Mouse (Mus musculus) T-helper 1 cell (primary cell): ENCODE measurements at regions not wholly inside any gene's neighbourhood (a gene's known extent, or its start where the extent isn't known, plus 50 kb on each side); places are given as distances from the start of the nearest gene placed in this dataset.

ENCODE experiments used
- in situ Hi-C: fragments of 300-600 bp; cut with MboI, MseI; formaldehyde crosslinking; loops from one replicate; pipeline ENCODE4 v1.15.1; 2025; ENCODE audit warnings: high pct_unique_total_duplicates

DNA sequence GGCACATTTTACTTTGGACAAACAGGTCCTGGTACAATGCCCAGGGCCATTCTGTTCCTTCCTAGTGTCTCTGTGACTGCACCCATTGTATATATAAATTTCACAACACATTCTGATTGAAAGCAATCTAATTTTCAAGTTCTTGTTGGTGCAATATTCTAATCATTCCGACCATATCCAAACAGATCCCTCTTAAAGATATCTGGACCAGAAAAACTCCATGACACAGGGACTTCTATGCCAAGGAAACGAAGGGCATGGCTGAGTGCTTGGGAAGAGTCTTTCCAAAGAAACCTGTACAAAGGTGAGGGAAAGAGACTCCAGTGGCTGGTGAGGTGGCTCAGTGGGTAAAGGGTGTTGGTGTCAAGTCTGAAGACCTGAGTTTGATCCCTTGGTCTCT lies 337.8 kb downstream of the Pmp22 start:
- in situ Hi-C loops = loop anchor here (25.0 kb wide), 1 partner anchor 1596 kb away; no protein-coding TSS in a partner anchor

DNA sequence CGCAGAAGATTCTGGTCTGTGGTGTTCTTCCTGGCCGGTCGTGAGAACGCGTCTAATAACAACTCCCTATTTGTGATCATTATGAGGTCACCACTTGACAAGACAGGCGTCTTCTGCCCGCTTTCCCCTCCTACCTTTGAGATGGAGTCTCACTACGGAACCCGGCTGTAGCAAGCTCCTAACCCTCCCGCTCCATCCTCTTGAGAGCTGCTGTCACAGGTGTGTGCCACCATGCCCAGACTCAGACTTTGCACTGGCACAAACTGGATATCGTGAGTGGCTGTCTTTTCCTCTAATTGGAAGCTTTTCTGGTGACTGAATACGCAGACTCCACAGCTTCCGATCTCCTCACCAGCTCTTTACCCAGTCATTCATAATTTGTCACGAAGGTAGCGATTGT lies 346.0 kb downstream of the Pmp22 start:
- in situ Hi-C loops = loop anchor here (25.0 kb wide), 1 partner anchor 1587 kb away; no protein-coding TSS in a partner anchor

DNA sequence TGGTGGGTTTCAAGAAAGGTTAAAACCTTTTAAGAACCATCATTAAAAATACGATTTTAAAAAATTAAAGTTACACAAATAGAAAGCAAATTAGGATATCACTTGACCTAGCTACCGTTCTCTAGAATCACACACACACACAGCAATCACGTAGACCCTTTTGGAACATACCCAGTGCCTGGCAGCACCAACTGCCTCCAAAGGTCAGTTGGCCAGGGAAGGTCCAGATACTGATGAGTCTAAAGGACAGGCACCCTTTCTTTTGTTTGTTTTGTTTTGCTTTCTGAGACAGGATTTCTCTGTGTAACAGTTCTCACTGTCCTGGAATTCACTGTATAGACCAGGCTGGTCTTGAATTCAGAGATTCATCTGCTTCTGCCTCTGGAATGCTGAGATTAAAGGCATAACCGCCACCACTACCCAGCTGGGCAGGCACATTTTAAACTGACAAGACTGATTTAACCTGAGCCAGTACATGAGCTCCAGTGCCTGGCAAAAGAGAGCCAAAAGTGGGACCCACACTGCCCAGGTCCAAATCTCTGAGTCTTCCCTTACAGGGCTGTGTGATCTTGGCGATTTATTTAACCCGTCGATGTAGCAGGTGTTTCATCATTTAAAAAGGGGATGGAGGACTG lies 353.0 kb downstream of the Pmp22 start:
- in situ Hi-C loops = no loop called here

DNA sequence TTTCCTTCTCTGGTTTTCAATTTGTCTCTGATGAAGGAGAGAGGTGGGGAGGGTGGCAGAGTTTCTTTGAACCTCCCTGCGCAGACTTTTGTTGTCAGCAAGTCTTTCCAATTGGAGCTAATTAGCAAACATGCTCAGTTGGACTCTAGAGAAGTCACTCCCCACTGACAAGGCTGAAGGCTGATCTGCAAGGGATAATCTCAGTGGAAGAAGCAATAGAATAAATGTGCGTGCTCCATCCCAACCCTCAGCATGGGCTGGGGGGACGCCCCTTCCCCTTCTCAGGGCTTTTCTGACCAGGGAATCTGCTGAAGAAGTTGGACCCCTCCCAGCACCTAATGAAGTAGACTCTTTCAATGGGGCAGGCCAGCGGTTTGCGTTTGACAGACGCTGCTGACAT lies 353.8 kb downstream of the Pmp22 start:
- in situ Hi-C loops = no loop called here

DNA sequence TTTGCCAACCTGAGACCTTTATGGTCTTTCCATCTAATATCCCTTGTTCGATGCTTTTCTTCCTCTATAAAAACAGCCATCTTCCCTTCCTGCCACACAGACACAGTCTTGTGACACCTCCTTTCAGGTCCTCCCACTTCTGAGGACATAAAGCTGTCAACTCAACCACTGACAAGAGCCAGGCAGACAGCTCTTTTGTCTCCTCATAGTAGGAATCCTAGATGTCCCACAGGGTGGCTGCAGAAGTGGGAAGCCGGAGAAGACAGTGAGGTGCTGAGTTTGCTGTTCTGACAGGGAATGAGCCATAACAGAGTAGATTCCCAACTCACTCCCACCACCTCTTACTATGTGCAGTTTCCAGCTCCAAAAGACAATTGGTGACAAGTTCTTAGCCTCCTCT lies 358.4 kb downstream of the Pmp22 start:
- in situ Hi-C loops = no loop called here

GRCm38 (mm10) chr11:63502181-63502580 lies 373.4 kb downstream of the Pmp22 start:
- in situ Hi-C loops = no loop called here

- in situ Hi-C loops = no loop called here
These were observed 378.6 kb downstream of the Pmp22 start for GRCm38 (mm10) chr11:63507387-63507786.

GRCm38 (mm10) chr11:63508727-63509126 lies 379.9 kb downstream of the Pmp22 start:
- in situ Hi-C loops = no loop called here

- in situ Hi-C loops = no loop called here
These were observed 381.8 kb downstream of the Pmp22 start for GRCm38 (mm10) chr11:63510611-63511010.

DNA sequence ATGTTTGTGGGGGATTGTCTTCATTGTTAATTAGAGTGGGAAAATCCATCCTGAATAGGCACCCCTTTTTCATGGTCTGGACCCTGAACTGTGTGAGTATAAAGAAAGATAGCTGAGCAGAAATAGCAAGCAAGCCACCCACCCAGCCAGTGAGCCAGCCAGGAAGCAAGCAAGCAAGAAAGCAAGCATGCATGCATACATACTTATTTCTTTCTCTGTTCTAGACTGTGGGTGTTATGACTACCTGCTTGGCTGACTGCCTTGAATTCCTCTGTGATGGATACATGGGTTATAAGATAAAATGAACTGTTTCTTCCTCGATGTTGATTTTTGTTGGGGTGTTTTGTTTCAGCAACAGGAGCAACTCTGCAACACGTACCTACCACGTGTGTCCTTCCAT lies 385.8 kb downstream of the Pmp22 start:
- in situ Hi-C loops = no loop called here

DNA sequence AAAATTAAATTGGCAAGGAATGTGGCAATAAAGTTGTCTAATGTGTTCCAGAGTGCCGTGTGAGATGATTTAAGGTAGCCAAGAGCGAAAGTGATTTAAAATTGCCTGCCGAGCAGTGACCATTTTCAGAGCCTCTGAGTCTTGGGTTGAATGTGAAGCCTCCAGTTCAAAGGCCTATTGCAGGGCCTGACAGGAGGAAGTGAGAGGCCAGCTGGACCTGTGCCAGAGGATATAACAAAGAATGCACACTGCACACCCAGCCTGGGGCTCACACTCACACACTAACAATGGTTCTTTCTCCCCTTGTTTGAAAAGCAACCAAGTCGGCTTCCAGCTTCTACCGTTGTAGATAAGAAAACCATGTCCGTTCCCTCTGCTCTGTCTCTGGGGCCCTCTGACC lies 390.1 kb downstream of the Pmp22 start:
- in situ Hi-C loops = no loop called here

DNA sequence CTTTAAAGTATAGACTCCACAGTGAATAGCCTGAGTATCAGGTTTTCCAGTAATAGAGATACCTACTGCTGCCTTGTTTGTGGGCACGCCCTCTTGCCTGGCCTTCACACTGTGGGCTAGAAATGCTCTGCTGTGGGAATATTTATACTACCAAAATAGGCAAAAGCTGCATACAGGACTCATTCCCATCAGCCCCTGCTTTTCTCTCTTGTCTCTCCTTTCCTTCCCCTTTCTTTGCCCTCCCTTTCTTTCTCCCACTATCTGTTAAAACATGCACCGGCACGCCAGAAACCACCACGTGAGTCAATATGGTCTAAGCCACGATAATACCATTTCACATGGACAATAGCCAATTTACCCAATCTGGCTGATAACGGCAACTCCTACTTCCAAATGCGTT lies 395.5 kb downstream of the Pmp22 start:
- in situ Hi-C loops = no loop called here

- in situ Hi-C loops = no loop called here
These were observed 396.6 kb downstream of the Pmp22 start for GRCm38 (mm10) chr11:63525431-63525830.

DNA sequence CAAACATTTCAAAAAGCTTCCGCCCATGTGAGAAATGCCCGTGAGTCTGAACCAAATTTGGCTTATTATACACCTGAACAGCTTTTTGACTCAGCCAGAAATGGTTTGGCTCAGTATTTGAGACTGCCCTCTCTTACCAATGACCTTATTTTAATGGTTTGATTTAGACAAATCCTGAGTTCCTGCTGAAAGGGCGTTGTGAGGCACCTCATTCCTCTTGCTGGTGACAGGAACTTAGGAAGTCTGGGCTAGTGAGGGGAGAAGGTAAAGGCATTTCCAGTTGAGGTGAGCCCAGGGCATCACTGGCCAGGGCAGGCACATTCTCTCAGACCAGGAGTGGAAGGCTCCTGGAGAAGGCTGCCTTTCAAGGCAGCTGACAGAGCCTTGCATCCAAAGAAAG lies 396.1 kb downstream of the Hs3st3b1 start:
- in situ Hi-C loops = no loop called here

GRCm38 (mm10) chr11:63532752-63533151 lies 389.3 kb downstream of the Hs3st3b1 start:
- in situ Hi-C loops = no loop called here

- in situ Hi-C loops = no loop called here
These were observed 388.4 kb downstream of the Hs3st3b1 start for GRCm38 (mm10) chr11:63533555-63534200.

DNA sequence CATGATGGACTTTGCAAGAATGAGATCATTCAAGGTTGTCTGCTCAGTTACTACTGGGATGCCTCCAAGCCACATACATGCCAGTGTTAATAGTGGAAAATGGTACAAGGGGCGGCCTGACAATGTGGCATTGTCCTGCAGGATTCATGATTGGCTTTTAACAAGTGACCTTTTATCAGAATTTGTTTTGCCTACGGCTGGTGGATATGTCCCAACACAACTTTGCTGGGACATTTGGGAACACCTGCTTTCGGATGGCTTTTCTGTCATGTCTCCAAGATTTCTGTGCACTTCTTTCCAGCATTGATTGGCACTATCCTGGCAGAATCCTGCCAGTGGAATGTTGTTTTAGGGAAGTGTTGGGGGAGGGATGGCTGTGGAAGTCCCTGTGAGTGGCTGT lies 384.4 kb downstream of the Hs3st3b1 start:
- in situ Hi-C loops = no loop called here

DNA sequence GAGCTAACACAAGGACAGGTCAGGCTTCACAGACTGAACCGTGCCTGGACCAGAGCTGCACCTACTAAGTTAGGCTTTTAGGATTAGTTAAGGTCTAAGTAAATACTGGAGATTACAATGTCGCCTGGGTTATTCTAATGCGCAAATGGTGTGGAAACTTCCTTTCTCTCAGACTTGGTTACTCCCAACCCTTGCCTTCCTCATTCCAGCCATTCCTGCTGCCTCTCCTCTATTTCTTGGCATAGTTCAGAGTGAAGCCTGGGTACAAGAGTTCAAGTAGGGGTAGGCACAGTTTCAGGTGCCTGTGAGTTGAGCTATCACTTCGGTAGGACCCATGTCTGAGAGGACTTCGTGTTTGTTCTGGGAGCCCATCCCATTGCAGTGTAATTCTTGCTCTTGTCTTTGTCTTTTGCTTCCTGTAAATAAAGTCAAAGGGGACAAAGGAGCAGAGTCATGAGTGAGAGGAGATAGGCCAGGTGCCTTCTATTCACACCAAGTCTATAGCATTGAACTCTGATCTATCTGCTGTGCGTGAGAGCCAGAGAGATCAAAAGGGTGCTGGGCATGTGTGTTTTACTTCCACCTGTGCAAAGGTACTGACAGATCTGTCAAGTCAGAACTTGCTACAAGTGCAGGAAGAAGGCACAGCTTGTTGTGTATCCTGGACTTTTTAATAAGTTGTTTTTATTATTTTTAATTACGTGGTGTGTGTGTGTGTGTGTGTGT lies 378.0 kb downstream of the Hs3st3b1 start:
- in situ Hi-C loops = no loop called here

DNA sequence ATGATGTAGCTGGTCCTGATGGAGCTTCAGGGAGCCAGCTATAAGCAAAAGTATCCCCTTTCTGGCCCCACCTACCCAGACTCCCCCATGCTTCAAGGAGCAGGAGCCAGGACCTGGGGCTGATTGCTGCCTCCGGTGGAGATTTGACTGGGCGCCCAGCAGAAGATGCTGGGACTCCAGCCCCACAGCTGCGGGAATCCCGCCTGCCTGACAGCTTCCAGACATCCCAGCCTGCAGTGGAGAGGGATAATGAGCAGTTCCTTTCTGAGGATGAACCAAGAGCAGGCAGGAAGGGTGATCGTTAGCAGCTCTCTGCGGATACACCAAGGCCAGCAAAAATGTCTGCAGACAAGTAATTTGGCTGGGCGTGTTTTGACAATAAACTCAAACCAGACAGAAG lies 376.6 kb downstream of the Hs3st3b1 start:
- in situ Hi-C loops = no loop called here

GRCm38 (mm10) chr11:63560466-63560865 lies 361.6 kb downstream of the Hs3st3b1 start:
- in situ Hi-C loops = no loop called here

- in situ Hi-C loops = no loop called here
These were observed 359.4 kb downstream of the Hs3st3b1 start for GRCm38 (mm10) chr11:63562696-63563095.

- in situ Hi-C loops = no loop called here
These were observed 356.4 kb downstream of the Hs3st3b1 start for GRCm38 (mm10) chr11:63565471-63566232.
